Mouse (Mus musculus) G1E-ER4 (cell line): Measurements from ENCODE around the gene Maco1. TPM values are rescaled to one million over a fixed set of nuclear protein-coding genes. Genes with fewer than 3 reads are reported as not detected.

Source experiments
- GATA1 ChIP-seq: IDR thresholded peaks from one replicate; pipeline ENCODE4 v1.8.0; 2012; ENCODE audit warnings: low read length, inconsistent platforms
- polyA plus RNA-seq: library from polyadenylated mRNA; stranded (reverse); fragments of >175 nt; gene quantifications from 2 replicates; pipeline ENCODE4 v1.2.3, GENCODE M21; 2012

Gene Maco1
- polyA plus RNA-seq: 9.3 and 10.0 TPM in 2 replicates

DNA sequence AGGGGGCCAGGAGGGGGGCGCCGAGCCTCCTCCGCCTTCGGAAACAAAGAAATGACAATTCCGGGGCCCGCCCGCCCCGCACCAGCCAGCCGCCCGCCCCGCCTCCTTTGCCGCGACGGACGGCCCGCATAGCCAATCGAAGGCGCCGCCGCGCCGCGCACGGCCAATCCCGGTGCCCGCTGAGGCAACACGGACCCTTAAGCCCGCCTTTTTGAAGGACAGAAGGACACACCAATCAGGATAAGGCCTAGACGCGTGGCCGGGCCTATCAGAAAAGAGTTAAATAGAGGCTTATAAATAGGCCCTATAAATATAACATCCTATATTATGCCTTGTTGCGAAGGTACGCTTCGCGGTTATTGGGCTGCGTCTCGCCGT lies at the start of gene Maco1:
Gene Maco1 (minus strand): TSS at position 87 of the 378 bp plus-strand sequence.
- no peak for TF ChIP-seq GATA1

DNA sequence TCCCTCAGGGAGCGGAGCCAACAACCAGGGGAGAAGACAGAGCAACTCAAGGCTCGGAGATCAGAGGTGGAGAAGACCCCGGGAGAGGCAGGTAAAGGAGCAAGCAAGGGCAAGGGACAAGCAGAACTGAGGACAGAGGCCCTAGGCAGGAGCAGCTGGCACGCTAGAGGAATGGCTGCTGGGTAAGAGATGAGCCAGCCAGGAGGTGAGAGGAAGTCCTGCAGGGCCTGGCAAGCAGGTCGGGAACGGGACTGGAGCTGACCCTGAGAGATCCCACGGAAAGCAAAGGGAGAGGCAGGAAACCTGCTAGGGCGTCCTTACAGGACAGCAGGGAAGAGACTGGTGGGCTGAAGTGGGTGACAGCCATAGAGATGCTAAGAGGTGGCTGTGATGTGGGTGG lies 48.0 kb upstream of the Maco1 start:
- no peak for TF ChIP-seq GATA1

DNA sequence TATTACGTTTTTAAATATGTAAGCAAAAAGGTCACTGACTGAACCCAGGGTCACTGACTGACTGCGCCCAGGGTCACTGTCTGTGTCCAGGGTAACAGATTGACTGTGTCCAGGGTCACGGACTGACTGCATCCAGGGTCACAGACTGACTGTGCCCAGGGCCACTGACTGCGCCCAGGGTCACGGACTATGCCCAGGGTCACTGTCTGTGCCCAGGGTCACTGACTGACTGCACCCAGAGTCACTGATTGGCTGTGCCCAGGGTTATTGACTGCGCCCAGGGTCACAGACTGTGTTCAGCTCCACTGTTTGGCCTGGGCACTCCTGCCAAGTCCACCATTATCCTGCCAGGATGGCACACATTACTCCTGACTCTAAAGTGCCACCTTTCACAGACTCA lies 44.1 kb upstream of the Maco1 start:
- TF ChIP-seq GATA1: no peak

DNA sequence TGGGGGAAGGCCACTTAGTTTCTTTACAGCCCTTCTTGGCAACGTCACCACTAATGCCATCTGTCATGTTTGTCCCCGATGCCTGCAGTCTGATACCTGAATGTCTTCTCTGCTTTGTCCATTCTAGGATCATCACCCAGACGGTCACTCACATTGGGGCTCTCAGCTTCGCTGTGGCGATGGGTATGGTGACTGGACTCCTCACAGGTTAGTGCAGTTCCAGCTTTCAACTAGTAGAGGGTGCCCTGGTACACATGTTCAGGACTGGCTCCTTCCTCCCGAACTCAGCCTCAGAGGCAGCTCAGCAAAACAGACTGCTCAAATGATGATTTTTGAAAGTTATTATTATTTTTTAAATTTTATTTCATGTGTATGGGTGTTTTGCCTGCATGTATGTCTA lies 39.0 kb upstream of the Maco1 start:
- TF ChIP-seq GATA1: no peak

DNA sequence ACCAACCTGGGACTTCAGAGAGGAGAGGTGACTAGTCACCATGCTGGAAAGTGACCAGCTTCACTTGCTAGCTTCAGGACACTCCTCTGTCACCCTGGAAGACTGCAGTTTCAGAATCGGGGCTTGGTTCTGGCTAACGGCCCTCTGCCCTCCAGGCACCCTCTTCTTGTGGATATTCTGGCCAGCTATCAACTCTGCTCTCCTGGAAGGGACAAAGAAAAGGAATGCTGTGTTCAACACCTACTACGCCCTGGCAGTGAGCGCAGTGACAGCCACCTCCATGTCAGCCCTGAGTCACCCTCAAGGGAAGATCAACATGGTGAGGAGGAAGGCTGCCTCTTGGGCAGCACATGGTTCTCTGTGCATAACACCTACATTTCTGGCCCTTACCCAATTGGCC lies 31.2 kb upstream of the Maco1 start:
- TF ChIP-seq GATA1: no peak

DNA sequence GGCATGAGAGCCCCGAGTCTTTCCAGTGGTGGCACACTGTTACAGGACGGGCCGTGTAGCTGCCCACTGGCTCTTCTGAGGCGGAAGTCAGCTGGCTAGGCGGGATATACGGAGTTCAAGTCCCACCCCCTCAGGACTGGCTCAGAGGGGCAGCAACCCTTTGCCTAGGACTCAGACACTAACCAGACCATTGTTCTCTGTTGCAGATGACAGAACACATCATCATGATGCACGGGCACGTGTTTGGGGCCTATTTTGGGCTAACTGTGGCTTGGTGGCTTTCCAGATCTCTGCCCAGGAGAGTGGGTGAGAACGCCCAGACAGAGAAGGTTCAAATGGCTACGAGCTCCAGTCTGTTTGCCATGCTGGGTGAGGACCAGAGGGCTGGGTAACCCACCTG lies 30.7 kb upstream of the Maco1 start:
- no peak for TF ChIP-seq GATA1

DNA sequence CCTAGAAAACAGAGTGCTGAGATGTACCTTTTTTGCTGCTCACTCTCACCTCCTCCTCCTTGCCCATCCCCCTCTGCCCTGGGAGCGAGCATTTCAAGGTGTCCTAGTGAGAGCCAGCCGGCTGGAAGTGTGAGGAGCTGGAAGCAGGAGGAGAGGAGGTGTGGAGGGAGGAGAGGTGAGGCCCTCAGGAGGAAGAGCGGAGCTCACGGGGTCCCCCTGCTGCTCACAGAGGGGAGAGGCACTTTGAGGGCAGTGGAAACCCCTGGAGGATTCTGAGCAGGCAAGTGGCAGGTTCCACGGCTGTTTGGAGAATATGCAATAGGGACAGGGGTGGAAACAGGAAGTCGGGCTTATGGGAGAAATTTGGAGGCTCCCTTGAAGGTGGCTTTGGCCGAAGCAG lies 30.1 kb upstream of the Maco1 start:
- no peak for TF ChIP-seq GATA1

DNA sequence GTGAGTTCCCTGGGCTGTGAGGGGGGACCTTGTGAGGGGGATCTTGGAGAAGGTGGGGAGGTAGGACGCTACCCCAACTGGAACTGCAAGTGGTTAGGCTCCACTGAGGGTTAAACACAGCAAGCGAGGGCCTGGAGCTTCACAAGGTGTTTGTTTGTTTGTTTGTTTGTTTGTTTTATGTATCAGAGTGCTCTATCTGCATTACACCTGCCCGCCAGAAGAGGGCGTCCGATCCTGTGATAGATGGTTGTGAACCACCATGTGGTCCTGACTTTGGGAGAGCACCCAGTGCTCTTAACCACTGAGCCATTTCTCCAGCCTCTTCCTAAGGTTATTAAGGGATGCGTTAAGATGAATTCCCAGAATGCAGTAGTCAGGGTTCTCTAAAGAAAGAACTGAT lies 26.9 kb upstream of the Maco1 start:
- TF ChIP-seq GATA1: no peak

DNA sequence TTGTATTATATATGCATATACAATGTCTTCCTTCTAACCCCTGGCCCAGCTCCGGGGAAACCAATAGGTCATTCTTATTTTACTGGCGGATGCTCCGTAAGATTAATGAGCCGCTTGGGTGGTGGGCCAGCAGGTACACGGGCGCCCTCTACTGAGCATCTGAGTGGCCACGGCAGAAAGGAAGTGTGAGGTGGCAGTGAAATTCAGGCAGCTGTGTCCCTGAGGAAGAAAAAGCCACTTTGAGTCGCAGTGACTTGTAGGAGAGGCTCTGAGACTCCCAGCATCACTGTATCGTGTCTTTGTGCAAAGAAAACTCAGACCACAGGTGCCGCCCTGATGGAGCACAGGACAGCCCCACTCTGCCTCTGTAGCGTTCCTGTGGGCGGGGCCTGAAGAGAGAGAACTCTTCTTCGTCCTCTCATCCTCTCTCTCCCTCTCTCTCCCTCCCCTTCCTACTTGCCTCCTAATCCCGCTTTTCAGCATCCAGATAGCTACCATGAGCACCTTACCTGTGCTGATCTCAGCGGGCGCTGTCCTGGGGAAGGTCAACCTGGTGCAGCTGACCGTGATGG lies 26.4 kb upstream of the Maco1 start:
- no peak for TF ChIP-seq GATA1

DNA sequence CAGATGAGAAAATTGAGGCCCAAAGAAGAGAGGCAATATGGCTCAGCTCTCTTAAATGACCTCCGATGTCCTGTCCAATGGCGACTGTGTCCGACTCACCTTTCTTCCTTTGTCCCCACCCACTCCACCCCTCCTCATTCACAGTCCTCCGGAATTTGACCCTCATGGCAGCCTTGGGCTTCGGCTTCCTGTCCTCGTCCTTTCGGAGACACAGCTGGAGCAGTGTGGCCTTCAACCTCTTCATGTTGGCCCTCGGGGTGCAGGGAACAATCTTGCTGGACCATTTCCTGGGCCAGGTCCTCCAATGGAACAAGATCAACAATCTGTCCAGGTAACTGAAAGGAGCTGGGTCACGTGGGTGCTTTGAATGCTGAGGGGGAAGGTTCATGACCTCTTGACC lies 23.0 kb upstream of the Maco1 start:
- no peak for TF ChIP-seq GATA1

DNA sequence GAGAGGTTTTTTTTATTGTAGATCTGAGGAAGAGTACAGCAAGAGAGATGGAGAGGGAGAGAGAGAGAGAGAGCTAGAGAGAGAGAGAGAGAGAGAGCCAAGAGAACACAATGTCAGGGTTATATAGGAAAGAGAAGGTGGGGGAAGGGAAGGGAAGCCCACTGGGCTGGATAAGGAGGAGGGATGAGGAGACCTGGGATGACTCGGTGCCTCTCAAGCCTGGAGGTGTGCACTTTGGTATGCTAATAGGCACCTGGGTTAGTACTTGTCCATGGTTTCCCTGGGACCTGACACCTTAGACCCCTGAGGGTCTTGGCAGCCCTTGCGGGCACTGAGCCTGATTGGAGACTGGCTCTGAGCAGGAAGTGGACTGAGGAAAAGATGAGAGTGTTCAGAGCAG lies 18.8 kb upstream of the Maco1 start:
- no peak for TF ChIP-seq GATA1

DNA sequence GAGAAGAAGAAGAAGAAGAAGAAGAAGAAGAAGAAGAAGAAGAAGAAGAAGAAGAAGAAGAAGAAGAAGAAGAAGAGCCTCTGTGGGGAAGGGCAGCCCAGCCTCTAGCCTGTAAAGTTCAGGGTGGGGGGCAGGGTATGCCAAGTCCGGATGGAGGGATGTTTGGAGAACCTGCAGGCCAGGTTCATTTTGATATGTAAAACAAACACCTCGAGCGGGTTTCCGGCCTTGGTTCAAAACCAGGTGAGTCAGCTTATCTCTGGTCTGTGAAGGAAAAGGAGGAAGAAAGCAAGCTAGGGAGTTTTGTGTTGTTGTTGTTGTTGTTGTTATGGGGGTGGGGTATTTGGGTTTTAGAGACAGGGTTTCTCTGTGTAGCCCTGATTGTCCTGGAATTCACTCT lies 18.3 kb upstream of the Maco1 start:
- TF ChIP-seq GATA1: no peak

DNA sequence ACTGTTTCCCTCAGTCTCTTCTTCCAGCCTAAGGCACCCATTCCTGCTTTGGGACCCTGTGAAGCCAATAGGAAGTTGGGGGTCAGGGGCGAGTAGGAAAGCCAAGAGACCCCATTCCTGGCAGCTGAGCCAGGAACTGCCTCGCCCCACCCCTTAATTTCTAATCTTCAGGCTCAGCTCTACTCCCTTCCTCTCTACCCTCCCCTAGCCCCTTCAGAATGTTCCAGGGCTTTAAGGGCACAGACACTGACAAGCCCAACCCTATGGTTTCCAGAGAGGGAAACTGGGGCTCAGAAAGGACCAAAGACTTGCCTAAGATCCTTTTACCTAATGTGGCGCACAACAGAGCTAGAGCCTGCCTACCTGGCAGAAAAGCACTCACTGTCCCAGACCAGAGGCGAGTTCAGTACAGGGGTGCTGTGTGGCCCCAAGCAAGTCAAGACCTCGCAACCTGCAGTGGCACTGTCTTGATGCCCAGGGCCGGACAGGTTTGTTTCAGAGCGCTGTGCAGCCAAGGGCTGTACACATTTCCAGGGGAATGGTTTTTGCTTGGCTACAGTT lies 16.8 kb upstream of the Maco1 start:
- TF ChIP-seq GATA1: no peak

DNA sequence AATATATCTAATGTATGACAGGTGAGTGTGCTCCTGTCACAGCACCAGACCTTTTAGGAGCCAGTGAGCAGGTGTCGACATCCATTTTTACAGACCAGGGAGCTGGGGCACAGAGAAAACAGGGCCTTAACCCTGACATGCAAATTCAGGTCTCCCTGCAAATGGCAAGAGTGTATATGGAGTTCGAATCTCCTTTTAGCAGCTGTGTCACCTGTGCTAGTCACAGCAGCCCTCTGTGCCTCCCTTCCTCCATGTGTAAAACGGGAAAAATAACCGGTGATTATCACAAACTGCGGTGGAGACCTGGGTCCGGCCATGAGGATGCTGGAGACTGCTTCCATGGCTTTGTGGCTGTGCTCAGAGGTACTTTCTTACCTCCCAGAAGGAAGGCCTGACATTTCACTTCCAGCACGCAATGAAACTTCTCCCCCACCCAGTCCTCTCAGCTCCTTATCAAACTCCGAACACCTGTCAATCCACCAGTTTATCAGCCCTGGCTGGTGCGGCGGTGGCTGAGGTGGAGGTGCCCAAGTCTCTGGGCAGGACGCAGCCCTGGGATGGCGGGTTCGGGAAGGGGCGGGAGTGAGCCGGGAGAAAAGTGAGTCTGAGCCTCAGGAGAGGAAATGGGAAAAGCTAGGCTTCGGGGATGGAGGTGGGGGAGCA lies 16.1 kb upstream of the Maco1 start:
- TF ChIP-seq GATA1: peak; percentile 73

DNA sequence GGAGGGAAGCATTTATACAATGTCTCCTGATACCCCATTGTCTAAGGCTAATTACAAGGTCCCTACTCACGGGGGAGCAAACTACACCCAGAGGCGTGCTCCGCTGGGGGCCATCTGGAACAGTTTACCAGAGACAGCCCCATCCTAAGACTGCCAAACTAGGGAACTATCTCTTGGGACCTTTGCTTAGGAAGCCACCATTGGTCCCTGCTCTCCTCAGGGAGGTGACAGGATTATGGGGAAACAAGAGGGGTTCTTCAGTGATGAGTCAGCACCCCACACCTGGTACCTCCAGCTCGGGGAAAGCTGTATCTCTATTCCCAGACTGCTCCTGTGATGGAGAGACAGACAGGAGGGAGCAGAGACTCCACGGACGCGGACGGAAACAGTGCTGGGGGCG lies 15.3 kb upstream of the Maco1 start:
- TF ChIP-seq GATA1: no peak

DNA sequence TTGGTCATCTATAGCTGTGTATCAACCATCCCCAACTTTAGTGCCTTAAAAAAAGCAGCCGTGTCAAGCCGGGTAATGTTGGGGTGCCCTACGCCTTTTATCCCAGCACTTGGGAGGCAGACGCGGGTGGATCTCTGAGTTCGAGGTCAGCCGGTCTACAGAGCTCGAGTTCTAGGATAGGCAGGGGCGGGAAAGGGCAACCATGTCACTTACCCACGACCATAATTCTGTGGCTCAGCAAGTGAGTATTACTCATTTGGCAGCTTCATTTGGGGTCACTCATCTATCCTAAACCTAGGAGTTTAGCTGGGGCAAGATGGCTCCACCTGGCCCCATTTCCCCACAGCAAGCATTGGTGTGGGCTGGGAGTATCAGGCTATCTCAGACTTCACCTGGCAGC lies 14.9 kb upstream of the Maco1 start:
- no peak for TF ChIP-seq GATA1

DNA sequence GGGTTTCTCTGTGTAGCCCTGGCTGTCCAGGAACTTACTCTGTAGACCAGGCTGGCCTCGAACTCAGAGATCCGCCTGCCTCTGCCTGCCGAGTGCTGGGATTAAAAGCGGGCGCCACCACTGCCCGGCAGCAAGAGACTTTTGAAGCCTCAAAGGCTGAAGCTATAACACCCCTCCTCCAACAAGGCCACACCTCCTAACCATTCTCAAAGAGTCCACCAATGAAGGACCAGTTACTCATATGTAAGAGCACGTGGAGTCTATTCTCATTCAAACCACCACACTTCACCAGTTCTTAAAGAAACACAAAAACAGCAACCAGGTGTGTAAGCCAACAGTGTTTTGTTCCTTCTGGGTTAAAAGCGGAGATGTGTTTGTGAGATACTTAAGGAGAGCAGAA lies 14.5 kb upstream of the Maco1 start:
- no peak for TF ChIP-seq GATA1

DNA sequence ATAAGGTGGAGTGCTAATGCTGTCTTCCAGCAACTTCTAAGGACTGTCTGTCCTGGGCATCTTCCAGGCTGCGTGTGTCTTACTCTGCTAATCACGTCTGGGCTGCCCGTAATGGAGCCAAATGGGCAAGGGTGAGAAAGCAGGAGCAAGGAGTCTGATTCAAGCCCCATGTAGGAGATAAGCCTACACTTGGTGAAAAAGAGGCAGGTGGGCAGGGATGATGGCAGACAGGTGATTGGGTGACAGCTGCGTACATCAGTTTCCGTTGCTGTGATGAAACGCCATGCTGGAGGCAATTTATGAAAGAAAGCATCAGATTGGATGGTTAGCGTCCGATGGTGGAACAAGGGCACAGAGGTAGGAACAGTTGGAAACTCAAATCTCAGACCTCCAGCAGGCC lies 14.1 kb upstream of the Maco1 start:
- no peak for TF ChIP-seq GATA1

DNA sequence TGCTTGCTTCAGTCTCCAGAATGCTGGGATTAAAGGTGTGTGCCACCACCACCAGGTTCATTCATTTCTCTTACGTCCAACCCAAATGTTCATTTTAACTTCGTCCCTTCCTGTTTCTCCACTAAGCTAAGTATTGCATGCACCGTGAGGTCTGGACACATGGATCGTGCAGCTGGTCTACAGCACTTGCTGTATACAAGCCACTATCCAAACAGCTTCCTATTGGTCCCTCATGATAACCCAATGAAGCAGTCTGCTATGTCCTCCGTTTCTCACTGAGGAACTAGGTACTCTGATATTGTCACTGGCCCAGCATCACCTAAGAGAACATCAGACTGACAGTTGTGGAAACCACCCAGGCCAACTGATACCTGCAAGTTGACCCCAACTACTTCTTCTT lies 12.6 kb upstream of the Maco1 start:
- no peak for TF ChIP-seq GATA1
